Mouse (Mus musculus) midbrain, embryonic 10.5 days (tissue): ENCODE data around the gene Ring1. TPM values are rescaled to one million over a fixed set of nuclear protein-coding genes. Genes with fewer than 3 reads are reported as not detected.
A peak's percentile ranks its signal among the peaks of the same experiment; 100 is the strongest.

Experiments used
- DNase-seq: peaks from one replicate; pipeline ENCODE4 v3.0.0-alpha.2; 2017; ENCODE audit warnings: low spot score
- H3K27ac ChIP-seq: fragments of 300-500 bp; sonication (generic); replicated peaks from 2 replicates; pipeline ENCODE4 v1.5.1; 2016; ENCODE audit warnings: mild to moderate bottlenecking
- H3K27me3 ChIP-seq: fragments of 300-500 bp; sonication (generic); 2 replicates; pipeline ENCODE4 v1.6.1; 2016; ENCODE audit warnings: low read depth, mild to moderate bottlenecking; ENCODE audit not compliant: poor library complexity, severe bottlenecking
- H3K36me3 ChIP-seq: fragments of 300-500 bp; sonication (generic); 2 replicates; pipeline ENCODE4 v1.6.1; 2016; ENCODE audit warnings: mild to moderate bottlenecking, moderate library complexity
- H3K4me1 ChIP-seq: fragments of 300-500 bp; sonication (generic); 2 replicates; pipeline ENCODE4 v1.6.1; 2016
- H3K4me3 ChIP-seq: fragments of 300-500 bp; sonication (generic); 2 replicates; pipeline ENCODE4 v1.5.1; 2016; ENCODE audit warnings: mild to moderate bottlenecking, moderate library complexity
- H3K9me3 ChIP-seq: fragments of 300-500 bp; sonication (generic); replicated peaks from 2 replicates; pipeline ENCODE4 v1.6.1; 2016; ENCODE audit warnings: mild to moderate bottlenecking
- WGBS: fragments of 180-500 bp; shearing (Covaris S2); methylation state at CpG from one replicate; pipeline ENCODE4 v1.1.7; 2016; 5-methylcytosine and 5-hydroxymethylcytosine counted together
- polyA plus RNA-seq: library from polyadenylated mRNA; unstranded; fragments of >200 nt; fragmentation: Nextera tagmentation; extraction: Ambion mirVana; gene quantifications from 2 replicates; pipeline ENCODE4 v1.2.1, GENCODE M21; 2016

The Ring1 gene
- 13.8 and 15.3 TPM in 2 replicates for polyA plus RNA-seq

DNA sequence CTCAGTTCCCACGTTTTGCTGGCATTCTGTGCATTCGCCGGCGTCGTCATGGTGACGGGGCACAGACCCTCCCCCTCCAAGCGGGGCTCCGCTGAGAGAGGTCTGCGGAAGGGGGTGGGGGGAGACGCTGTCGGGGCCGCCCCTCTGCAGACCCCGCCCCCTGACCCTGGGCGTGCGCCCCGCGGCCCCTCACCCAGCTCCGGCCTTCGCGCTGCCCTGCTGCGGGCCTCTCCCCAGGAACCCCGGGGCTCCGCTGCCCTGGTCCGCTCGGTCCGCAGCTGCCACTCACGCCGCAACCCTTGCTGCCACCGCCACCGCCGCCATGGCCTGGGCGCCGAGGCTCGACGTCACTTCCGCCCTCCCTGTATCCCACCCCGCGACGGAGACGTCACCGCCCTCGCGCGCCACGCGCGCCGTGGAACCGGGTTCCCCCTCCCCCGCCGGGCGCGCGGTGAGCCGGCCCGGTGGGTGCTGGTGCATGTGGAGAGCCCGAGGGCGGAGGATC is at the start of gene Ring1:
Gene Ring1, minus strand, starts transcription at position 364 of the 505 bp plus-strand sequence.
- Histone ChIP-seq H3K36me3 (peaks cover 63% of the 10 kb centered on the region), H3K27ac (peak within 1 kb of the TSS; percentile 100), H3K4me3 (peak within 1 kb of the TSS; percentile 99), H3K4me1 (peaks cover 64% of the 10 kb centered on the region), H3K9me3 (peaks cover 40% of the 10 kb centered on the region), H3K27me3 (no peaks in the 10 kb centered on the region)
- peak; percentile 96 for DNase-seq
- WGBS, result under 1% methylated on average over 50 of the region's 58 CpGs

DNA sequence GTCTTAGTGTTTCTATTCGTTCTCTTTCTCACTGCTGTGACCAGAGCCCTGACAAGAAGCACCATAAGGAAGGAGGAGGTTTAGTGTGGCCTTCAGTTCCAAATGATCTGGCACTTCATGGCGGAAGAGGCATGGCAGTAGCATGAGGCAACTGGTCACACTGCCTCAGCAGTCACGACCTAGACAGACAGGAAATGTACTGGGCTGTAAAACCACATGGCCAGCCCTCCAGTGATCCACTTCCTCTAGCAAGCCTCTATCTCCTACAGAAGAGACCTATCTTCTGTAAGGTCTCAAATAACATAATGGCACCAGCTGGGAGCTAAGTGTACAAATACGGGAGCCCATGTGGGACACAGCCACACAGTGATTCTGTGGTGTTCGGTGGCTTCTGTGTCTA is 47.6 kb upstream of the Ring1 start:
- no peaks in the 10 kb centered on the region for H3K9me3 ChIP-seq
- DNase-seq, result no peak
- 78% methylated on average over 5 of the region's 5 CpGs for WGBS
- peaks cover 16% of the 10 kb centered on the region for H3K4me1 ChIP-seq
- no peak overlapping the region for H3K27ac ChIP-seq
- peaks cover 20% of the 10 kb centered on the region for H3K27me3 ChIP-seq
- no peaks in the 10 kb centered on the region for H3K36me3 ChIP-seq
- H3K4me3 ChIP-seq, result no peak overlapping the region

- H3K4me3 ChIP-seq, result no peak overlapping the region
- WGBS, result 61% methylated on average over 3 of the region's 3 CpGs
- no peak overlapping the region for H3K27ac ChIP-seq
- H3K36me3 ChIP-seq, result no peaks in the 10 kb centered on the region
- no peaks in the 10 kb centered on the region for H3K27me3 ChIP-seq
- H3K9me3 ChIP-seq, result no peaks in the 10 kb centered on the region
- no peak for DNase-seq
- H3K4me1 ChIP-seq, result peaks cover 6% of the 10 kb centered on the region; the same call in 1 of the 2 replicates
Observed at GRCm38 (mm10) chr17:34068864-34069263, 44.4 kb upstream of the Ring1 start.

GRCm38 (mm10) chr17:34057224-34057623 is 32.7 kb upstream of the Ring1 start:
- Histone ChIP-seq H3K4me1 (peaks cover 13% of the 10 kb centered on the region), H3K27ac (no peak overlapping the region), H3K9me3 (no peaks in the 10 kb centered on the region), H3K27me3 (no peaks in the 10 kb centered on the region), H3K4me3 (no peak overlapping the region), H3K36me3 (peaks cover 10% of the 10 kb centered on the region; the same call in 1 of the 2 replicates)
- no peak for DNase-seq
- WGBS, result 91% methylated on average over 7 of the region's 7 CpGs

- Histone ChIP-seq H3K4me1 (no peaks in the 10 kb centered on the region), H3K36me3 (peaks cover 18% of the 10 kb centered on the region), H3K9me3 (peaks cover 15% of the 10 kb centered on the region), H3K4me3 (no peak overlapping the region), H3K27ac (no peak overlapping the region), H3K27me3 (no peaks in the 10 kb centered on the region)
- DNase-seq, result no peak
- WGBS, result 94% methylated on average over 5 of the region's 5 CpGs
Observed at GRCm38 (mm10) chr17:34047404-34048050, 23.0 kb upstream of the Ring1 start.

DNA sequence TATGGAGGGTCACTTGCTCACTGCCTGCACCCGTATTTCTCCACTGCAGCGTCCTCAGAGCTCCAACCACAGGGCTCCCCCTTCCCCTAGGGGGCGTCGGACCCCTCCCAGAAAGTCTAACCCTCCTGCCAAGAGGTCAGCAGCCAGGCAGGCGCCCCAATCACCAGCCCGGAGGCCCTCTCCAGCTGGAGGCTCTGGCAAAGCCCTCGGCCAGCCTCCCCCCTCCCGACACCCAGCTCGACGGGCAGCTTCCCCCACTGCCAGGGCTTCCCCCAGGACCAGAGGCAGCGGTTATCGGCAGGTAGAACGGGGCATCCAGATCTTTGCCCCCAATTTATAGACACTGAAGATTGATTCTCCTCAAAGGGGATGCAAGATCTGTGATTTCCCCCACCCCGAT is 21.5 kb upstream of the Ring1 start:
- Histone ChIP-seq H3K4me1 (peaks cover 13% of the 10 kb centered on the region), H3K9me3 (peaks cover 15% of the 10 kb centered on the region), H3K27me3 (peaks cover 12% of the 10 kb centered on the region; the same call in 1 of the 2 replicates), H3K27ac (no peak overlapping the region), H3K36me3 (peaks cover 13% of the 10 kb centered on the region), H3K4me3 (no peak overlapping the region)
- no peak for DNase-seq
- WGBS, result 82% methylated on average over 14 of the region's 14 CpGs

- DNase-seq, result no peak
- H3K36me3 ChIP-seq, result peaks cover 38% of the 10 kb centered on the region
- WGBS, result 34% methylated on average over 17 of the region's 17 CpGs
- peaks cover 48% of the 10 kb centered on the region for H3K27me3 ChIP-seq
- H3K27ac ChIP-seq, result peak overlapping the region; percentile 57
- H3K4me1 ChIP-seq, result peaks cover 63% of the 10 kb centered on the region
- H3K9me3 ChIP-seq, result no peaks in the 10 kb centered on the region
- peak overlapping the region; percentile 38 for H3K4me3 ChIP-seq
Observed at GRCm38 (mm10) chr17:34039562-34040450, 15.3 kb upstream of the Ring1 start.

GRCm38 (mm10) chr17:34038878-34039561 is 14.5 kb upstream of the Ring1 start, which contains the start of gene Col11a2:
Col11a2 (plus strand) TSS chr17:34039437.
- no peaks in the 10 kb centered on the region for H3K9me3 ChIP-seq
- peaks cover 66% of the 10 kb centered on the region for H3K4me1 ChIP-seq
- peak within 1 kb of the TSS; percentile 57 for H3K27ac ChIP-seq
- peaks cover 48% of the 10 kb centered on the region for H3K27me3 ChIP-seq
- H3K36me3 ChIP-seq, result peaks cover 46% of the 10 kb centered on the region
- WGBS, result 12% methylated on average over 28 of the region's 28 CpGs
- peak within 1 kb of the TSS; percentile 38 for H3K4me3 ChIP-seq
- no peak for DNase-seq

- Histone ChIP-seq H3K9me3 (no peaks in the 10 kb centered on the region), H3K27me3 (peaks cover 48% of the 10 kb centered on the region), H3K4me3 (peak overlapping the region; percentile 38), H3K4me1 (peaks cover 72% of the 10 kb centered on the region), H3K36me3 (peaks cover 52% of the 10 kb centered on the region), H3K27ac (peak overlapping the region; percentile 57; the same call in 1 of the 2 replicates)
- DNase-seq, result no peak
- 18% methylated on average over 21 of the region's 21 CpGs for WGBS
Observed at GRCm38 (mm10) chr17:34038440-34038839, 14.0 kb upstream of the Ring1 start.

GRCm38 (mm10) chr17:34037241-34037640 is 12.8 kb upstream of the Ring1 start:
- WGBS, result 92% methylated on average over 7 of the region's 7 CpGs
- H3K27ac ChIP-seq, result no peak overlapping the region
- no peaks in the 10 kb centered on the region for H3K9me3 ChIP-seq
- no peak for DNase-seq
- H3K36me3 ChIP-seq, result peaks cover 56% of the 10 kb centered on the region
- H3K27me3 ChIP-seq, result peaks cover 48% of the 10 kb centered on the region
- H3K4me1 ChIP-seq, result peaks cover 84% of the 10 kb centered on the region
- H3K4me3 ChIP-seq, result no peak overlapping the region

DNA sequence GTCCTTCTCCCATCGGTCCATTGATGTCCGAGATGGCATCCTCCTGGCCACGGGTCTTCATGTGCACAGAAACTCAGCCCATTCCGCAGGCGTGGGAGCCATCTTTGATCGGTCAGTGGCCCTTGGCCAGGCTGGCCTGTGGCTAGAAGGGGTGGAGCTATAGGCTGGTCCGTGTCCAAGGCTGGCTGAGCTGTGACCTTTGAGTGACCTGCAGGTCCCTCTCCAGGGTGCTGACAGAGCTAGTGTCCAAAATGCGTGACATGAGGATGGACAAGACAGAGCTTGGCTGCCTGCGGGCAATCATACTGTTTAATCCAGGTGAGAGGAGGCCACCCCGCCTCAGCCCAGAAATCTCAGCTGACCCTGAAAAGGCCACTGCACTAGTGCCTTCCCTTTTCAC is 12.2 kb upstream of the Ring1 start:
- Histone ChIP-seq H3K27ac (no peak overlapping the region), H3K27me3 (peaks cover 42% of the 10 kb centered on the region), H3K9me3 (no peaks in the 10 kb centered on the region), H3K4me3 (peak overlapping the region; percentile 20; the same call in 1 of the 2 replicates), H3K36me3 (peaks cover 56% of the 10 kb centered on the region), H3K4me1 (peaks cover 80% of the 10 kb centered on the region)
- WGBS, result 81% methylated on average over 10 of the region's 10 CpGs
- no peak for DNase-seq

GRCm38 (mm10) chr17:34035517-34035916 is 11.0 kb upstream of the Ring1 start:
- Histone ChIP-seq H3K27ac (no peak overlapping the region), H3K36me3 (peaks cover 58% of the 10 kb centered on the region), H3K27me3 (peaks cover 34% of the 10 kb centered on the region), H3K9me3 (no peaks in the 10 kb centered on the region), H3K4me1 (peaks cover 74% of the 10 kb centered on the region), H3K4me3 (peak overlapping the region; percentile 9; the same call in 1 of the 2 replicates)
- WGBS, result 95% methylated on average over 9 of the region's 9 CpGs
- DNase-seq, result no peak
